Mouse (Mus musculus): ENCODE results near the gene Chmp2a. TPM values are rescaled to one million over a fixed set of nuclear protein-coding genes. Genes with fewer than 3 reads are reported as not detected.

The Chmp2a gene
- total and polyA plus RNA-seq, 2 experiments from 2014 or later, result 114 to 198 TPM

GRCm38 (mm10) chr7:13003380-13003779, 31.2 kb downstream of the Chmp2a start:
- peak; percentile 13; the same call in 1 of the 2 replicates for TF ChIP-seq CTCF (IDR thresholded peaks at IDR 0.05)
- H3K27me3 ChIP-seq (ENCODE audit: insufficient read depth, low read length), result no peaks in the 10 kb centered on the region
- H3K27ac ChIP-seq (ENCODE audit: low read depth, low read length), result no peak overlapping the region
- 80% methylated on average over 5 of the region's 5 CpGs for WGBS
- peaks cover 27% of the 10 kb centered on the region for H3K36me3 ChIP-seq (ENCODE audit: insufficient read depth, low read length)
- H3K9ac ChIP-seq (replicated peaks; ENCODE audit: low read length, poor library complexity, severe bottlenecking), result no peak overlapping the region
- no peak overlapping the region for H3K4me3 ChIP-seq (ENCODE audit: low read depth, low read length)
- no peaks in the 10 kb centered on the region for H3K9me3 ChIP-seq (ENCODE audit: low read length)
- H3K4me2 ChIP-seq (ENCODE audit: low read depth, low read length, poor library complexity, severe bottlenecking), result no peak overlapping the region
- no peak for DNase-seq (ENCODE audit: low spot score)
- no peaks in the 10 kb centered on the region for H3K4me1 ChIP-seq (ENCODE audit: insufficient read depth, low read length)
- no peak for ATAC-seq (ENCODE audit: low FRiP score)

- H3K4me2 ChIP-seq (ENCODE audit: low read depth, low read length, poor library complexity, severe bottlenecking), result no peak overlapping the region
- no peak overlapping the region for H3K4me3 ChIP-seq (ENCODE audit: low read depth, low read length)
- H3K36me3 ChIP-seq (ENCODE audit: insufficient read depth, low read length), result peaks cover 15% of the 10 kb centered on the region
- H3K9ac ChIP-seq (replicated peaks; ENCODE audit: low read length, poor library complexity, severe bottlenecking), result no peak overlapping the region
- no peak overlapping the region for H3K27ac ChIP-seq (ENCODE audit: low read depth, low read length)
- no peak for TF ChIP-seq CTCF (IDR thresholded peaks at IDR 0.05)
- 82% methylated on average over 1 of the region's 1 CpGs for WGBS
- H3K4me1 ChIP-seq (ENCODE audit: insufficient read depth, low read length), result no peaks in the 10 kb centered on the region
- H3K27me3 ChIP-seq (ENCODE audit: insufficient read depth, low read length), result no peaks in the 10 kb centered on the region
- DNase-seq (ENCODE audit: low spot score) (no peak), ATAC-seq (ENCODE audit: low FRiP score) (no peak)
- no peaks in the 10 kb centered on the region for H3K9me3 ChIP-seq (ENCODE audit: low read length)
These were observed 33.0 kb downstream of the Chmp2a start for GRCm38 (mm10) chr7:13001584-13001983.

GRCm38 (mm10) chr7:12998851-12999250, 35.8 kb downstream of the Chmp2a start, which contains the start of gene Trim28:
Gene Trim28 (plus strand): TSS chr7:12999114.
- TF ChIP-seq CTCF (IDR thresholded peaks at IDR 0.05), result no peak
- H3K4me1 ChIP-seq (ENCODE audit: insufficient read depth, low read length), result no peaks in the 10 kb centered on the region
- H3K9me3 ChIP-seq (ENCODE audit: low read length), result no peaks in the 10 kb centered on the region
- H3K36me3 ChIP-seq (ENCODE audit: insufficient read depth, low read length), result no peaks in the 10 kb centered on the region
- no peaks in the 10 kb centered on the region for H3K27me3 ChIP-seq (ENCODE audit: insufficient read depth, low read length)
- no peak within 1 kb of the TSS for H3K27ac ChIP-seq (ENCODE audit: low read depth, low read length)
- no peak within 1 kb of the TSS for H3K4me3 ChIP-seq (ENCODE audit: low read depth, low read length)
- DNase-seq (ENCODE audit: low spot score), result no peak
- no peak for ATAC-seq (ENCODE audit: low FRiP score)
- H3K4me2 ChIP-seq (ENCODE audit: low read depth, low read length, poor library complexity, severe bottlenecking), result no peak within 1 kb of the TSS
- H3K9ac ChIP-seq (replicated peaks; ENCODE audit: low read length, poor library complexity, severe bottlenecking), result no peak within 1 kb of the TSS
- 83% methylated on average over 3 of the region's 3 CpGs for WGBS

GRCm38 (mm10) chr7:12998053-12998452, 36.6 kb downstream of the Chmp2a start, which contains the start of gene Slc27a5:
Gene Slc27a5 (minus strand): TSS chr7:12998192.
- no peak for DNase-seq (ENCODE audit: low spot score)
- no peak within 1 kb of the TSS for H3K4me2 ChIP-seq (ENCODE audit: low read depth, low read length, poor library complexity, severe bottlenecking)
- TF ChIP-seq CTCF (IDR thresholded peaks at IDR 0.05), result no peak
- 78% methylated on average over 5 of the region's 5 CpGs for WGBS
- H3K9me3 ChIP-seq (ENCODE audit: low read length), result no peaks in the 10 kb centered on the region
- H3K27ac ChIP-seq (ENCODE audit: low read depth, low read length), result no peak within 1 kb of the TSS
- no peaks in the 10 kb centered on the region for H3K4me1 ChIP-seq (ENCODE audit: insufficient read depth, low read length)
- no peak for ATAC-seq (ENCODE audit: low FRiP score)
- no peaks in the 10 kb centered on the region for H3K36me3 ChIP-seq (ENCODE audit: insufficient read depth, low read length)
- H3K27me3 ChIP-seq (ENCODE audit: insufficient read depth, low read length), result no peaks in the 10 kb centered on the region
- H3K9ac ChIP-seq (replicated peaks; ENCODE audit: low read length, poor library complexity, severe bottlenecking), result no peak within 1 kb of the TSS
- no peak within 1 kb of the TSS for H3K4me3 ChIP-seq (ENCODE audit: low read depth, low read length)

- ATAC-seq (ENCODE audit: low FRiP score) (no peak), DNase-seq (ENCODE audit: low spot score) (no peak)
- H3K9me3 ChIP-seq (ENCODE audit: low read length), result no peaks in the 10 kb centered on the region
- H3K4me1 ChIP-seq (ENCODE audit: insufficient read depth, low read length), result no peaks in the 10 kb centered on the region
- no peaks in the 10 kb centered on the region for H3K27me3 ChIP-seq (ENCODE audit: insufficient read depth, low read length)
- WGBS, result 75% methylated on average over 5 of the region's 5 CpGs
- H3K27ac ChIP-seq (ENCODE audit: low read depth, low read length), result no peak overlapping the region
- H3K4me2 ChIP-seq (ENCODE audit: low read depth, low read length, poor library complexity, severe bottlenecking), result no peak overlapping the region
- no peaks in the 10 kb centered on the region for H3K36me3 ChIP-seq (ENCODE audit: insufficient read depth, low read length)
- H3K9ac ChIP-seq (replicated peaks; ENCODE audit: low read length, poor library complexity, severe bottlenecking), result no peak overlapping the region
- H3K4me3 ChIP-seq (ENCODE audit: low read depth, low read length), result no peak overlapping the region
- no peak for TF ChIP-seq CTCF (IDR thresholded peaks at IDR 0.05)
These were observed 37.4 kb downstream of the Chmp2a start for GRCm38 (mm10) chr7:12997230-12997629.

GRCm38 (mm10) chr7:12995862-12996261, 38.7 kb downstream of the Chmp2a start:
- no peak for TF ChIP-seq CTCF (IDR thresholded peaks at IDR 0.05)
- no peaks in the 10 kb centered on the region for H3K9me3 ChIP-seq (ENCODE audit: low read length)

More at GRCm38 (mm10) chr7:12995862-12996261, 38.7 kb downstream of the Chmp2a start:
- Histone ChIP-seq H3K4me2 (ENCODE audit: low read depth, low read length, poor library complexity, severe bottlenecking) (no peak overlapping the region), H3K9ac (replicated peaks; ENCODE audit: low read length, poor library complexity, severe bottlenecking) (no peak overlapping the region), H3K4me3 (ENCODE audit: low read depth, low read length) (no peak overlapping the region), H3K36me3 (ENCODE audit: insufficient read depth, low read length) (no peaks in the 10 kb centered on the region), H3K4me1 (ENCODE audit: insufficient read depth, low read length) (no peaks in the 10 kb centered on the region), H3K27ac (ENCODE audit: low read depth, low read length) (no peak overlapping the region), H3K27me3 (ENCODE audit: insufficient read depth, low read length) (no peaks in the 10 kb centered on the region)
- ATAC-seq (ENCODE audit: low FRiP score), result no peak
- DNase-seq (ENCODE audit: low spot score), result no peak

Data from midbrain, postnatal 0 days (tissue).